Mouse (Mus musculus): Measurements from ENCODE around the gene Tubb2a. TPM values are rescaled to one million over a fixed set of nuclear protein-coding genes. Genes with fewer than 3 reads are reported as not detected.

The Tubb2a gene
- total and polyA plus RNA-seq, 3 experiments: 38.8 to 55.9 TPM; not detected in 1

- TF ChIP-seq USF2 (IDR thresholded peaks at IDR 0.05; ENCODE audit: borderline replicate concordance in 1 of 2, insufficient read depth in 1 of 2, low read depth in 1 of 2, low read length in 2 of 2) (no peak), UBTF (IDR thresholded peaks at IDR 0.05; ENCODE audit: borderline replicate concordance, insufficient read depth, low read depth, low read length) (no peak), NELFE (IDR thresholded peaks at IDR 0.05; ENCODE audit: low read depth, low read length) (no peak), HCFC1 (IDR thresholded peaks at IDR 0.05; ENCODE audit: low read depth, low read length) (no peak), SIN3A (IDR thresholded peaks at IDR 0.05; ENCODE audit: low read length) (no peak)
- H3K36me3 ChIP-seq (ENCODE audit: control insufficient read depth in 1 of 2, insufficient read depth in 2 of 2, low read length in 2 of 2): peaks cover 0 to 41% of the 10 kb centered on the region in 2 experiments; a peak in 2 of 4 replicates
- H3K27ac ChIP-seq (ENCODE audit: control insufficient read depth, low read depth, low read length): no peak overlapping the region
- peaks cover 35 to 45% of the 10 kb centered on the region in 2 experiments for H3K4me1 ChIP-seq (ENCODE audit: control insufficient read depth in 1 of 2, insufficient read depth in 2 of 2, low read length in 2 of 2)
- no peak overlapping the region for H3K4me3 ChIP-seq (ENCODE audit: control insufficient read depth in 1 of 2, insufficient read depth in 1 of 2, low read depth in 2 of 2, low read length in 2 of 2)
- H3K79me2 ChIP-seq (ENCODE audit: control insufficient read depth, insufficient read depth, low read length, poor library complexity): no peaks in the 10 kb centered on the region
- no peak overlapping the region for H3K9ac ChIP-seq (ENCODE audit: control insufficient read depth, low read depth, low read length, poor library complexity, severe bottlenecking)
- no peaks in the 10 kb centered on the region for H3K27me3 ChIP-seq (ENCODE audit: control insufficient read depth in 1 of 2, insufficient read depth in 2 of 2, low read length in 2 of 2)
- DNase-seq (ENCODE audit: low read depth, low spot score): no peak
- no peaks in the 10 kb centered on the region for H3K9me3 ChIP-seq (replicated peaks; ENCODE audit: insufficient read depth, low read length)
Observed at GRCm38 (mm10) chr13:34114654-34115053, 36.8 kb upstream of the Tubb2a start.

- H3K27ac ChIP-seq (ENCODE audit: control insufficient read depth, low read depth, low read length): no peak overlapping the region
- H3K4me3 ChIP-seq (ENCODE audit: control insufficient read depth in 1 of 2, insufficient read depth in 1 of 2, low read depth in 2 of 2, low read length in 2 of 2): no peak overlapping the region
- H3K9me3 ChIP-seq (replicated peaks; ENCODE audit: insufficient read depth, low read length): no peaks in the 10 kb centered on the region
- DNase-seq (ENCODE audit: low read depth, low spot score): no peak
- no peak overlapping the region for H3K9ac ChIP-seq (ENCODE audit: control insufficient read depth, low read depth, low read length, poor library complexity, severe bottlenecking)
- peaks cover 0 to 31% of the 10 kb centered on the region in 2 experiments; a peak in 2 of 4 replicates for H3K36me3 ChIP-seq (ENCODE audit: control insufficient read depth in 1 of 2, insufficient read depth in 2 of 2, low read length in 2 of 2)
- TF ChIP-seq ZNF384 (IDR thresholded peaks at IDR 0.05; ENCODE audit: low read depth, low read length): no peak
- H3K79me2 ChIP-seq (ENCODE audit: control insufficient read depth, insufficient read depth, low read length, poor library complexity): no peaks in the 10 kb centered on the region
- no peaks in the 10 kb centered on the region for H3K27me3 ChIP-seq (ENCODE audit: control insufficient read depth in 1 of 2, insufficient read depth in 2 of 2, low read length in 2 of 2)
- peaks cover 29 to 36% of the 10 kb centered on the region in 2 experiments for H3K4me1 ChIP-seq (ENCODE audit: control insufficient read depth in 1 of 2, insufficient read depth in 2 of 2, low read length in 2 of 2)
Observed at GRCm38 (mm10) chr13:34113086-34113485, 35.3 kb upstream of the Tubb2a start.

- H3K27me3 ChIP-seq (ENCODE audit: control insufficient read depth in 1 of 2, insufficient read depth in 2 of 2, low read length in 2 of 2): no peaks in the 10 kb centered on the region
- H3K36me3 ChIP-seq (ENCODE audit: control insufficient read depth in 1 of 2, insufficient read depth in 2 of 2, low read length in 2 of 2): peaks cover 0 to 25% of the 10 kb centered on the region in 2 experiments; a peak in 2 of 4 replicates
- H3K27ac ChIP-seq (ENCODE audit: control insufficient read depth, low read depth, low read length): no peak overlapping the region
- H3K9me3 ChIP-seq (replicated peaks; ENCODE audit: insufficient read depth, low read length): no peaks in the 10 kb centered on the region
- no peak for DNase-seq (ENCODE audit: low read depth, low spot score)
- no peak overlapping the region for H3K4me3 ChIP-seq (ENCODE audit: control insufficient read depth in 1 of 2, insufficient read depth in 1 of 2, low read depth in 2 of 2, low read length in 2 of 2)
- TF ChIP-seq E2F4 (IDR thresholded peaks at IDR 0.05; ENCODE audit: borderline replicate concordance, low read depth, low read length): no peak
- TF ChIP-seq MAFK (IDR thresholded peaks at IDR 0.05; ENCODE audit: borderline replicate concordance, low read depth, low read length): no peak
- TF ChIP-seq SIN3A (IDR thresholded peaks at IDR 0.05; ENCODE audit: low read length): no peak
- TF ChIP-seq MYB (IDR thresholded peaks at IDR 0.05; ENCODE audit: low read depth, low read length): no peak
- no peak for TF ChIP-seq ZKSCAN1 (IDR thresholded peaks at IDR 0.05; ENCODE audit: low read depth, low read length)
- TF ChIP-seq CTCF (IDR thresholded peaks at IDR 0.05 in 2 of 3, conservative IDR thresholded peaks at IDR 0.05 in 1 of 3; ENCODE audit: control insufficient read depth in 1 of 3, insufficient read depth in 1 of 3, low read depth in 2 of 3, low read length in 3 of 3, poor library complexity in 1 of 3, severe bottlenecking in 1 of 3): no peak
- no peak for TF ChIP-seq POLR2A (IDR thresholded peaks at IDR 0.05; ENCODE audit: control insufficient read depth in 1 of 2, insufficient read depth in 1 of 2, low read depth in 1 of 2, low read length in 2 of 2, poor library complexity in 1 of 2)
- no peak for TF ChIP-seq USF2 (IDR thresholded peaks at IDR 0.05; ENCODE audit: borderline replicate concordance in 1 of 2, insufficient read depth in 1 of 2, low read depth in 1 of 2, low read length in 2 of 2)
- no peak for TF ChIP-seq GABPA (IDR thresholded peaks at IDR 0.05; ENCODE audit: low read depth, low read length)
- no peak for TF ChIP-seq ZNF384 (IDR thresholded peaks at IDR 0.05; ENCODE audit: low read depth, low read length)
- TF ChIP-seq SMC3 (IDR thresholded peaks at IDR 0.05; ENCODE audit: low read depth, low read length): no peak
- TF ChIP-seq EP300 (IDR thresholded peaks at IDR 0.05; ENCODE audit: low read depth in 1 of 2, low read length in 2 of 2): no peak
- TF ChIP-seq NRF1 (IDR thresholded peaks at IDR 0.05; ENCODE audit: insufficient read depth, low read depth, low read length, poor library complexity, severe bottlenecking): no peak
- no peak overlapping the region for H3K9ac ChIP-seq (ENCODE audit: control insufficient read depth, low read depth, low read length, poor library complexity, severe bottlenecking)
- H3K79me2 ChIP-seq (ENCODE audit: control insufficient read depth, insufficient read depth, low read length, poor library complexity): no peaks in the 10 kb centered on the region
- peaks cover 23 to 31% of the 10 kb centered on the region in 2 experiments for H3K4me1 ChIP-seq (ENCODE audit: control insufficient read depth in 1 of 2, insufficient read depth in 2 of 2, low read length in 2 of 2)
Observed at GRCm38 (mm10) chr13:34112369-34113081, 34.7 kb upstream of the Tubb2a start.
